Mouse (Mus musculus) lung, postnatal 0 days (tissue): ENCODE data around the gene Mtm1. TPM values are rescaled to one million over a fixed set of nuclear protein-coding genes. Genes with fewer than 3 reads are reported as not detected.

Experiments
- ATAC-seq: fragments of 200-750 bp; cut with Nextera tagmentation; 2 replicates; pipeline ENCODE4 v1.8.0; 2017; ENCODE audit warnings: moderate library complexity
- DNase-seq: peaks from one replicate; pipeline ENCODE4 v3.0.0-alpha.2; 2016; ENCODE audit warnings: low spot score
- H3K27ac ChIP-seq: fragments of 300-500 bp; sonication (generic); 2 replicates; pipeline ENCODE4 v1.5.1; 2014; ENCODE audit warnings: antibody characterized with exemption, mild to moderate bottlenecking, low read length, mixed read lengths
- H3K27me3 ChIP-seq: fragments of 300-500 bp; sonication (generic); replicated peaks from 2 replicates; pipeline ENCODE4 v1.6.1; 2014; ENCODE audit warnings: low read length, mixed read lengths; ENCODE audit not compliant: insufficient read depth
- H3K36me3 ChIP-seq: fragments of 300-500 bp; sonication (generic); 2 replicates; pipeline ENCODE4 v1.6.1; 2014; ENCODE audit warnings: low read length, mixed read lengths; ENCODE audit not compliant: insufficient read depth
- H3K4me1 ChIP-seq: fragments of 300-500 bp; sonication (generic); 2 replicates; pipeline ENCODE4 v1.6.1; 2014; ENCODE audit warnings: antibody characterized with exemption, low read depth, low read length, mixed read lengths; ENCODE audit not compliant: insufficient read depth
- H3K4me2 ChIP-seq: fragments of 300-500 bp; sonication (generic); replicated peaks from 2 replicates; pipeline ENCODE4 v1.6.1; 2014; ENCODE audit warnings: low read depth, mild to moderate bottlenecking, low read length, moderate library complexity, mixed read lengths
- H3K4me3 ChIP-seq: fragments of 300-500 bp; sonication (generic); 2 replicates; pipeline ENCODE4 v1.5.1; 2014; ENCODE audit warnings: low read depth, low read length
- H3K9ac ChIP-seq: fragments of 300-500 bp; sonication (generic); replicated peaks from 2 replicates; pipeline ENCODE4 v1.6.1; 2014; ENCODE audit warnings: low read depth, mild to moderate bottlenecking
- H3K9me3 ChIP-seq: fragments of 300-500 bp; sonication (generic); 2 replicates; pipeline ENCODE4 v1.6.1; 2016; ENCODE audit warnings: low read length, mixed read lengths
- CTCF ChIP-seq: IDR thresholded peaks from 2 replicates; pipeline ENCODE4 v1.5.1; 2016; ENCODE audit warnings: antibody characterized with exemption, mild to moderate bottlenecking
- EP300 ChIP-seq: IDR thresholded peaks from 2 replicates; pipeline ENCODE4 v1.6.1; 2016; ENCODE audit warnings: antibody characterized with exemption, mild to moderate bottlenecking, control low read depth
- WGBS: fragments of 180-500 bp; shearing (Covaris S2); extraction: QIAGEN DNeasy Blood & Tissue Kit; methylation state at CpG from one replicate; pipeline ENCODE4 v1.1.7; 2014; 5-methylcytosine and 5-hydroxymethylcytosine counted together
- polyA plus RNA-seq: library from polyadenylated mRNA; unstranded; fragments of >200 nt; fragmentation: Nextera tagmentation; extraction: Ambion mirVana; gene quantifications from 2 replicates; pipeline ENCODE4 v1.2.1, GENCODE M21; 2015

Gene Mtm1
- polyA plus RNA-seq, 1 experiment from 2014 or later = 8.4 TPM

DNA sequence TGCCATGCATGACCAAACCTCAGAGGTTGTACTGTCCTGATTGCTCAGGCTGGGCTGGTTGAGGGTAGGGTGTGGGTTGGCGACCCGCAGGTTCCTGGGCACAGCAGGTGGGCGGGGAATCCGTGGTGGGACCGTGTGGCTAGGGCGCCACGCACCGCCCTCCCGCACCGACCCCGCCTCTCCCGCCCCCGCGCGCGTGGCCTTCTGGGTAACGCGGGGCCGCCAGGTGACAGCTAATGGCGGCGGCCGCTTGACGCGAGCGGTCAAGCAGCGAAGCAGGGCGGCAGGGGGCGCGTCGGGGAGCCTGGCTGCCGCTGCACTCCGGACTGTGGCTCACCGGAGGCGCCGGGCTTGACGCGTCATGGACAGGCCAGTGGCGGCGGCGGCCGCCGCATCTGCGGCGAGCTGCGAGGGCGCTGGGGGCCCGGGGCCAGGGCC is 154.0 kb downstream of the Mtm1 start, which contains the start of gene Mtmr1:
Mtmr1 (plus strand) TSS at position 207 of the 438 bp plus-strand sequence.
- Histone ChIP-seq H3K9ac (peak within 1 kb of the TSS; percentile 69), H3K4me3 (peak within 1 kb of the TSS; percentile 55), H3K36me3 (no peaks in the 10 kb centered on the region), H3K4me2 (peak within 1 kb of the TSS; percentile 66), H3K27ac (peak within 1 kb of the TSS; percentile 71), H3K9me3 (no peaks in the 10 kb centered on the region), H3K4me1 (no peaks in the 10 kb centered on the region), H3K27me3 (no peaks in the 10 kb centered on the region)
- ATAC-seq = peak; percentile 96
- TF ChIP-seq EP300 = no peak
- peak; percentile 62 for TF ChIP-seq CTCF
- peak; percentile 82 for DNase-seq
- 27% methylated on average over 25 of the region's 47 CpGs for WGBS

DNA sequence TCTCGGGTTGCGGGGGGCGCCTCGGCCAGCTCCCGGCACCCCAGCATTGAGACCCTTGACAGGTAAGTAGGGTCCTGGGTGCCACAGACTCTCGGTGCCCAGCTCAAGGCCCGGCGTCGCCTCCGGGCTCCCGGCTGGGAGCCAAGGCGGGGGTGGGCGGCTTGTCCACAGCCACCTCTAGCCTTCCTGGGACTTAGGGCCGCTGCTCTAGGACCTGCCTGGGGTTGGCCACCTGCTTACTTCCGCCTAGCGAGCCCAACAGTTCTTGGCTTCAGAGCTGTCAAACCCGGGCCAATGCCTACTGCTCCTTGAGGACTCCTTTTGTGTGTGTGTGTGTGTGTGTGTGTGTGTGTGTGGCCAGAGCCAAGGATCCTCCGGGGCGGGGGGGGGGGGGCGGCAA is 154.4 kb downstream of the Mtm1 start:
- Histone ChIP-seq H3K9me3 (no peaks in the 10 kb centered on the region), H3K27me3 (no peaks in the 10 kb centered on the region), H3K4me3 (peak overlapping the region; percentile 55), H3K4me1 (no peaks in the 10 kb centered on the region), H3K27ac (peak overlapping the region; percentile 71), H3K9ac (peak overlapping the region; percentile 69), H3K4me2 (peak overlapping the region; percentile 66), H3K36me3 (no peaks in the 10 kb centered on the region)
- ATAC-seq (peak; percentile 63), DNase-seq (peak; percentile 31)
- WGBS = 16% methylated on average over 12 of the region's 20 CpGs
- TF ChIP-seq CTCF (no peak), EP300 (no peak)

Other genes with a start within 250 kb of the Mtm1 start
- 2.4 and 2.5 TPM in 2 replicates for gene Mamld1, start 160.5 kb upstream of the Mtm1 start, polyA plus RNA-seq
- 7.6 TPM in 2 replicates for gene Mtmr1, start 154.0 kb downstream of the Mtm1 start, polyA plus RNA-seq